Mouse (Mus musculus): Measurements from ENCODE around the gene Abl2.

GRCm38 (mm10) chr1:156659906-156660659 is 101.5 kb downstream of the Abl2 start:
- TF ChIP-seq CTCF (IDR thresholded peaks at IDR 0.05; ENCODE audit: extremely low read depth, insufficient read length, insufficient replicate concordance, low read depth, low read length) = no peak
- TF ChIP-seq POLR2A (IDR thresholded peaks at IDR 0.05; ENCODE audit: low read depth, low read length) = no peak

All from small intestine, adult 2 months (tissue).